Mouse (Mus musculus) forebrain, embryonic 13.5 days (tissue): ENCODE data around the gene Aktip. TPM values are rescaled to one million over a fixed set of nuclear protein-coding genes. Genes with fewer than 3 reads are reported as not detected.

Source experiments
- ATAC-seq: fragments of 200-750 bp; cut with Nextera tagmentation; 2 replicates; pipeline ENCODE4 v1.8.0; 2017
- H3K27ac ChIP-seq: fragments of 300-500 bp; sonication (generic); 2 replicates; pipeline ENCODE4 v1.5.1; 2015; ENCODE audit warnings: inconsistent platforms, mild to moderate bottlenecking, moderate library complexity
- H3K27me3 ChIP-seq: fragments of 300-500 bp; sonication (generic); 2 replicates; pipeline ENCODE4 v1.6.1; 2015; ENCODE audit warnings: mild to moderate bottlenecking, inconsistent platforms
- H3K36me3 ChIP-seq: fragments of 300-500 bp; sonication (generic); 2 replicates; pipeline ENCODE4 v1.6.1; 2015; ENCODE audit warnings: mild to moderate bottlenecking, inconsistent platforms; ENCODE audit not compliant: poor library complexity, severe bottlenecking
- H3K4me1 ChIP-seq: fragments of 300-500 bp; sonication (generic); 2 replicates; pipeline ENCODE4 v1.6.1; 2015; ENCODE audit warnings: inconsistent platforms
- H3K4me2 ChIP-seq: fragments of 300-500 bp; sonication (generic); 2 replicates; pipeline ENCODE4 v1.6.1; 2015; ENCODE audit warnings: inconsistent platforms, mild to moderate bottlenecking, moderate library complexity
- H3K4me3 ChIP-seq: fragments of 300-500 bp; sonication (generic); 2 replicates; pipeline ENCODE4 v1.5.1; 2015; ENCODE audit warnings: mild to moderate bottlenecking, inconsistent platforms
- H3K9ac ChIP-seq: fragments of 300-500 bp; sonication (generic); 2 replicates; pipeline ENCODE4 v1.6.1; 2015; ENCODE audit warnings: mild to moderate bottlenecking, inconsistent platforms
- H3K9me3 ChIP-seq: fragments of 300-500 bp; sonication (generic); replicated peaks from 2 replicates; pipeline ENCODE4 v1.6.1; 2016; ENCODE audit warnings: inconsistent platforms
- WGBS: fragments of 180-500 bp; shearing (Covaris S2); methylation state at CpG from one replicate; pipeline ENCODE4 v1.1.7; 2015; 5-methylcytosine and 5-hydroxymethylcytosine counted together
- polyA plus RNA-seq: library from polyadenylated mRNA; unstranded; fragments of >200 nt; fragmentation: Nextera tagmentation; extraction: Ambion mirVana; gene quantifications from 2 replicates; pipeline ENCODE4 v1.2.1, GENCODE M21; 2015

The Aktip gene
- polyA plus RNA-seq, 1 experiment from 2014 or later, result 119 TPM

DNA sequence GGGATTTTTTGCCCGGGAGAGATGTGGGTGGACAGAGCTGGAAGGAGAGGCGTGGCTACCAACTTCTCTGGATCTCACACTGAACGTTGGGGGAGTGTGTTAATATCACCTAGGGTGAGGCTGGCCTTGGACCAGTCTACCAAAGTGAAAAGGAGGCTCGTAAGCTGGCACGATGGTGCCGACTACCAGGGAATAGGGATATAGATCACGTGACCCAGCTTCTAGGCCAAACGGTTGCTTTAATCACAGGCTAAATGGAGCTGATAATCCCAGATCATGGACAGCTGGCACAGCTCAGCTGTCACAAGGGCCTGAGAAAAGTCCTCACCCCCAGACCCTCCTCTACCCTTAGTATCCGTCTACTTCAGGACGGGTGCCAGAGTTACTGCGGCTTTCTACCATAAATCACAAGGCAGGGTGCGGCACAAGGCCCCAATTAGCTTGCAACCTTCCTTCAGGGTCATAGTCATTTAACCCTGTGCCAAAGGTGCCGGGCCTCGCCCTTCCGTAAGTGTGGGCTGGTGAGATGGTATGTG lies 51.1 kb downstream of the Aktip start:
- no peaks in the 10 kb centered on the region for H3K4me1 ChIP-seq
- H3K27ac ChIP-seq, result no peak overlapping the region
- H3K9ac ChIP-seq, result no peak overlapping the region
- H3K4me2 ChIP-seq, result no peak overlapping the region
- ATAC-seq, result no peak
- 83% methylated on average over 15 of the region's 15 CpGs for WGBS
- H3K9me3 ChIP-seq, result no peaks in the 10 kb centered on the region; the same call in 1 of the 2 replicates
- H3K4me3 ChIP-seq, result no peak overlapping the region
- no peaks in the 10 kb centered on the region for H3K36me3 ChIP-seq
- H3K27me3 ChIP-seq, result no peaks in the 10 kb centered on the region

DNA sequence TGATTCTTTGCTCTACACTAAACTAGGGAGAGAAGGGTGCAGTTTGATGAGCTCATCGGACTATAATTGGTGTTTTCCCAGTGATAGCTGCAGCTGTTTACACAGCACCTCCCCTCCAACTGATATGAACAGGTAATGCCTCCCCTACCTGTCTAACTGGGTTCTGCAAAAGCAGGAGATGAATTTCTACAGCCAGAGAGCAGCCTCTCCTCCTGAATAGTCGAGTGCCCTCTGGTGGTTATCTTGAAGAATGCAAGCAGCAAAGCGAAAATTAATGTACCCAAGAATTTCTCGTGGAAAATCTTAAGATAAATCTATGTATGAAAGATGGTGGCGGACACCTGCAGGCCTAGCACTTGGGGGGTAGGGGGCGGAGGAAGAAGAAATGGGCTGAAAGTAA lies 52.1 kb downstream of the Aktip start:
- ATAC-seq, result no peak
- Histone ChIP-seq H3K4me2 (no peak overlapping the region), H3K4me3 (no peak overlapping the region), H3K4me1 (no peaks in the 10 kb centered on the region), H3K9ac (no peak overlapping the region), H3K36me3 (no peaks in the 10 kb centered on the region), H3K9me3 (no peaks in the 10 kb centered on the region; the same call in 1 of the 2 replicates), H3K27me3 (no peaks in the 10 kb centered on the region), H3K27ac (no peak overlapping the region)
- WGBS, result 10% methylated on average over 6 of the region's 6 CpGs

DNA sequence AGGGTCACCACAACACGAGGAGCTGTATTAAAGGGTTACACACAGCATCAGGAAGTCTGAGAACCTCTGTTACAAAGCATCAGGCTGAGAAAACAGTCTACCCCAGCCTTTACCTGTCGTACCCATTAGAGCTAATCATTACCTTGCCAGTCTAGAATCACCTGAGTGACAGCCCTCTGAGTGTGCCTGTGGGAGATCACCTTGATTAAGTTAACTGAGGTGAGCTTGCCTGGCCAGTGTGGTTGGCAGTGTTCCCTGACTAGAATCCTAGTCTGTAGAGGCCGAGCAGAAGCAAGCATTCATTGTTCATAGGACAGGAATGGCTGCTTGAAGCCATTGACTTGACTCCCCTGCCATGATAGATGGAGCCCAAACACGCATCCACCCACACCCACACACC lies 58.9 kb downstream of the Aktip start:
- no peak overlapping the region for H3K9ac ChIP-seq
- no peak overlapping the region for H3K4me2 ChIP-seq
- peaks cover 4% of the 10 kb centered on the region; the same call in 1 of the 2 replicates for H3K9me3 ChIP-seq
- H3K27me3 ChIP-seq, result no peaks in the 10 kb centered on the region
- H3K36me3 ChIP-seq, result no peaks in the 10 kb centered on the region
- 85% methylated on average over 4 of the region's 4 CpGs for WGBS
- H3K27ac ChIP-seq, result no peak overlapping the region
- no peak for ATAC-seq
- H3K4me1 ChIP-seq, result no peaks in the 10 kb centered on the region
- no peak overlapping the region for H3K4me3 ChIP-seq

DNA sequence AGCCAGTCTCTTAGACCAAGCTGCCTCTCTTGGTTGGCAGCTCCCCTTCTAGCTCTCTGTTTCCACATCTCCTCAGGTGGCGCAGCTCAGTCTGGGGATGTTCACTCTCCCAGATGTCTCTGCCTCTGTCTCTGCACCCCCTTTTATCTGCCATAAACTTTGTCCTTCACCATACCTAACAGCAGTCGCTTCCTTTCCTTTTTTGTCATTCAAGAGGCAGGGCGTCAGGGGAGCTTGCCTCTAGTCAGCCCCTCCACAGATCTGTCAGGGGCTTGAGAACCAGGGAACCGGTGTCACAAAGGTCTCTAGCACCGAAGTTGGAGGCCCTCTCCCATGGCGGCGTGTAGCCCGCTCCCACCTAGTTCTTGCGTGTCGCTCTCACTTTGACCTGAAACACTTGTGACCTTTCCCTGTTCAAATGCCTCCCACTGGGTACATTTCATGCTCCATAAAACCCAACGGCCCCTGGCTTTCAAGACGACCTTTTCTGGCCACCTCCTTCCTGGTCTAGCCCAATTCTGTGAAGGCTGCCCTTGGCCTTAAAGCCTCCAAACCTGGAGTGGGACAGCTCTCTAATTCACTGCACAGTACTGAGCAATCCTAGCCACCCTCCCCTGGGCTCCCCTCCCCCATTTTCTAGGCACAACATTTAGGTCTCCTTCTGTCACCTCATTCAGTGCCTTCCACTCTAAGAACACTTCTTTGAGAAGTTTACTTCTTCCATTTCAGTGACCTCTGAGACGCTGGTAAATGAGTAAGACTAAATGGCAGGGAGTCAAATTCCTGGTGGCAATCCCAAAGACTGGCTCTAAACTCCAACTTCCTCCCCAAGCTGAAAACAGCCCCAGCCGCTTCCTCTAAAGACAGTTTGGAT lies 64.2 kb downstream of the Aktip start:
- H3K27me3 ChIP-seq, result no peaks in the 10 kb centered on the region
- WGBS, result 61% methylated on average over 14 of the region's 14 CpGs
- peaks cover 7% of the 10 kb centered on the region; the same call in 1 of the 2 replicates for H3K36me3 ChIP-seq
- no peak overlapping the region for H3K4me3 ChIP-seq
- no peak overlapping the region for H3K4me2 ChIP-seq
- H3K4me1 ChIP-seq, result peaks cover 17% of the 10 kb centered on the region
- no peak for ATAC-seq
- no peak overlapping the region for H3K9ac ChIP-seq
- H3K27ac ChIP-seq, result no peak overlapping the region
- no peaks in the 10 kb centered on the region for H3K9me3 ChIP-seq

DNA sequence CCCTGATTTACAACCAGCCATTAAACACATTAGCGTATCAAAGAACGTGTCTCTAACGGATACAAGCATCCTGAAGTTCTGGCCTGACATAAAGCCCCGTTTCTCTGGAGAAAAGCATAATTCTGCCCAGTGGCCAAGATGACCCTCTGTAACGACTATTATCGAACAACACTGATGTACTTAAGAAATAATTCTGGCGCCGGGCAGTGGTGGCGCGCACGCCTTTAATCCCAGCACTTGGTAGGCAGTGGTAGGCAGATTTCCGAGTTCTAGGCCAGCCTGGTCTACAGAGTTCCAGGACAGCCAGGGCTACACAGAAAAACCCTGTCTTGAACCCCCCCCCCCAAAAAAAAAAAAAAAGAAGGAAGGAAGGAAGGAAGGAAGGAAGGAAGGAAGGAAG lies 65.1 kb downstream of the Aktip start:
- H3K36me3 ChIP-seq, result peaks cover 7% of the 10 kb centered on the region
- H3K4me3 ChIP-seq, result peak overlapping the region; percentile 92
- H3K9me3 ChIP-seq, result no peaks in the 10 kb centered on the region
- ATAC-seq, result no peak
- peak overlapping the region; percentile 53 for H3K4me2 ChIP-seq
- H3K27ac ChIP-seq, result peak overlapping the region; percentile 82
- 50% methylated on average over 12 of the region's 12 CpGs for WGBS
- H3K4me1 ChIP-seq, result peaks cover 17% of the 10 kb centered on the region
- H3K9ac ChIP-seq, result peak overlapping the region; percentile 40; the same call in 1 of the 2 replicates
- no peaks in the 10 kb centered on the region for H3K27me3 ChIP-seq

DNA sequence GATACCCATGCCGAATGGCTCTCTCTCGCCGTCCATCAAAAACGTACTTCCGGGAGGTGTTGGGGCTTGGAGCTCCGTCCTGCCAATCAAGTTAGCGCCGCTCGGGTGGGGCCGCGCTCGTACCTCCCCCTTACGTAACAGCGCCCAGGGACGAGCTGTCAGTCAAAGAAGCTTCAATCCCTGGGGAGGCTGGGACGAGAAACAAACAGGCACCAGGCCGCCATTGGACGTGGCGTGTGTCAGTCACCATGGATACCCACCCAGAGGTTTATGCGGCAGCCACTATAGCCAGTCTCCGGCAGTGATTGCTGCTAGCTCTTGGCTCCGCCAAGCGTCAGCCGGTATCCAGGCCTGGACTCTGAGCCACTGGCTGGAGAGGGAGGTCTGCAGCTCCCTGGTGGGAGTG lies 65.7 kb downstream of the Aktip start:
- H3K9ac ChIP-seq, result peak overlapping the region; percentile 90
- peaks cover 17% of the 10 kb centered on the region for H3K4me1 ChIP-seq
- ATAC-seq, result peak; percentile 99

DNA sequence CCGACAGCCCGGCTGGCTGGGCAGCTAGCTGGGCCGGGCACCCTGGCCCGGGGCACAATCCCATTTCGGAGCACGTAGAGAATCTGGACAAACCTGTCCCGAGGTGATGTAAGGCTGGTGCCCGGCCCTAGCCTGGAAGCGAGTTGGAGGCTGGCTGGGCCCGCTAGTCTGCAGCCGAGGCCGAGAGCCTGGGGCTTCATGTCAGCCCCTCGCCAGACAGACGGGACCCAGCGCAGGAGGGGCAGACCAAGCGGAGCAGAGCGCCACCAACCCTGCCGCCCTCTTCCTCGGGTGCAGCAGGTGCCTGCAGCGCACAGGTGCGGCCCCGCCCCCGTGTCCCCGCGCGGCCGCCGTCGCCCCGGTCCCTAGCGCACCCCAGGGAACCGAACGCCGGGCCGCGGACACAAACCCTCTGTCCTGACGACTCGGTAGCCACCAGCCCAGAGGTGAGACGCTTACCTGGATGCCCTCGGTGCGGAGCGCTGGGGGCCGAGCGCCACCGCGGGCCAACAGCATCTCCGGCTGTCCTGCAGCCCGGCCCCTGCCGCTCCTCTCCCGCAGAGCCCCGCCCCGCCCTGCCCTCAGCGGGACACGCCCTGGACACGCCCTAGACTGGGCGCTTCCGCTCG lies 66.2 kb downstream of the Aktip start:
- H3K27ac ChIP-seq, result peak overlapping the region; percentile 35; the same call in 1 of the 2 replicates
- under 1% methylated on average over 55 of the region's 58 CpGs for WGBS
- peaks cover 17% of the 10 kb centered on the region for H3K4me1 ChIP-seq
- H3K36me3 ChIP-seq, result peaks cover 18% of the 10 kb centered on the region
- no peaks in the 10 kb centered on the region for H3K27me3 ChIP-seq
- peak overlapping the region; percentile 92 for H3K4me3 ChIP-seq
- ATAC-seq, result no peak; the same call in 1 of the 2 replicates
- H3K4me2 ChIP-seq, result peak overlapping the region; percentile 78
- H3K9ac ChIP-seq, result peak overlapping the region; percentile 90
- no peaks in the 10 kb centered on the region for H3K9me3 ChIP-seq

More for the DNA sequence above, 65.7 kb downstream of the Aktip start:
- WGBS, result under 1% methylated on average over 24 of the region's 24 CpGs
- Histone ChIP-seq H3K9me3 (no peaks in the 10 kb centered on the region), H3K4me2 (peak overlapping the region; percentile 53), H3K27ac (peak overlapping the region; percentile 82), H3K4me3 (peak overlapping the region; percentile 92), H3K27me3 (no peaks in the 10 kb centered on the region), H3K36me3 (peaks cover 13% of the 10 kb centered on the region)

DNA sequence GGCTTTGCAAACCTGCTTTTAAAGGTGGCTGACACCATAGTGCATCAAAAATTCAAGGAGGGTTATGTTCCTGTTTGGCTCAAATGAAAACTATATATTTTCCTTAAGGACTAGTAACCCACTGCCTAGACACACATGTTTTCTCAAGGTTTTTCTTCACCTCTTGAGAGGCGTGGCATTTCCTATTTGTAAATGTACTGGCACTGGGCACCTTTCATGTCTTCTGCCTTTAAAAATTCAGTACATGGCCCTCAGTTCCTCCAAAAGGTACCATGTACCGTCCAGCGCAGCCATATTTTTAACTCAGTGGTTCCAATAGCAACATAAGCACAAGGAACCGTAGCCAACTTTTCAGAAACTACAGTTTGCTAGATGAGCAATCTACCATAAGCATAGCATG lies 67.0 kb downstream of the Aktip start:
- no peak for ATAC-seq
- Histone ChIP-seq H3K9ac (peak overlapping the region; percentile 90), H3K9me3 (no peaks in the 10 kb centered on the region), H3K4me2 (peak overlapping the region; percentile 78), H3K27me3 (no peaks in the 10 kb centered on the region), H3K4me1 (peaks cover 17% of the 10 kb centered on the region), H3K27ac (no peak overlapping the region), H3K4me3 (peak overlapping the region; percentile 92), H3K36me3 (peaks cover 27% of the 10 kb centered on the region)
- WGBS, result 77% methylated on average over 4 of the region's 4 CpGs

DNA sequence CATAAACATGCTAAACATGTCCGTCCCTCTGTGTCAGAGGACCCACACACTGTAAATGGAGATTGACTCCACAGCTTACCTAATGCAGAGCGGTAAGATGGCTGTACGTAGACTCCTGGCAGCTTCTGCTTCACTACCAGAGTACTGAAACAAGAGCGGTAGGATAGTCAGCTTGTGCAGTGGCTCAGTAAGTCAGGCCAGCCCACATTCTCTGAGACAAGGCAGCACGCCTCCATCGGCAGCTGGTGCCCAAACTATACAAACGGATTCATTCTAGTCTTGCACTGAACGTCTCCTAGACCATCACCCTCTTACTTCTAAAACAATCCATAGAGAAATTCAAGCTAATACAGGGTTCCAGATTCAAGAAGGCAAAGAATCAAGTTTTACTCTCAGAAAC lies 73.0 kb downstream of the Aktip start:
- peaks cover 78% of the 10 kb centered on the region for H3K36me3 ChIP-seq
- 95% methylated on average over 8 of the region's 8 CpGs for WGBS
- ATAC-seq, result no peak

DNA sequence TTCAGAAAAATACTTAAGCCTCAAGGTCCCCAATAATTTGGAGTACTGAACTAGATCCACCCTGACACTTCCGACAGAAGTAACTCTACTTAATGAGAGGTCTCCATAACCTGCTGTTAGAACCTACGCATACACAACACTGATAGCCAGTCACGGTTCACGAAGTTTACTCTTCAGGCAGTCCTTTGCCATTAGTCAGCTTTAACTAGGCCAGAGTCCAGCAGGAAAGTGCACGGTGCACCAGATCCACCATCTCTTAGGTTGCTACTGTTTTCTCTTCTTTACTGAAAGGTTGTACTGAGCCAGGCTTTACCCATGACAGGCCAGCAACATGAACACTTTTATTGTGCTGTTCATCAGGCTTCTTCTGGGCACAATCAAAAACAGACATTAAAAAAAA lies 75.5 kb downstream of the Aktip start:
- ATAC-seq, result no peak
- WGBS, result 96% methylated on average over 5 of the region's 5 CpGs

More for the DNA sequence above, 73.0 kb downstream of the Aktip start:
- no peaks in the 10 kb centered on the region for H3K4me1 ChIP-seq
- no peaks in the 10 kb centered on the region for H3K27me3 ChIP-seq
- H3K4me3 ChIP-seq, result no peak overlapping the region
- no peak overlapping the region for H3K4me2 ChIP-seq
- H3K27ac ChIP-seq, result no peak overlapping the region
- no peak overlapping the region for H3K9ac ChIP-seq
- H3K9me3 ChIP-seq, result no peaks in the 10 kb centered on the region

DNA sequence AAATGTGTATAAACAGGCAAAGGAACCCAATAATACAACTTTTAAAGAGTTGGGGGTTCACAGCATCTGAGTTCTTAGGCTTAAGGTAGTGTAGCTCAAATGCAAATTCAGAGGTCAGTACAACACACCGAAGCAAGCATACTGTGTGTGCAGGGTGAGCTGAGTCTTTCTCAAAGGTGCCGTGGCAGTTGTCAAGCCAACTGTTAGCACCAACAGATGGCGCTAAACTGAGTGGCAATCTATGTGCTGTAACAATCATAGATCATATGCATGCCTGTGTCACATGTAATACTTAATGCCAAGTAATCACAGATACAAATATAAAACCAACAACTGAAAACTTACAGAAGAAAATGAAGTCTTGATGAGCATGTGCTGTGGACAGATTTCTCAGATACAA lies 81.6 kb downstream of the Aktip start:
- Histone ChIP-seq H3K4me3 (no peak overlapping the region), H3K27ac (no peak overlapping the region), H3K4me2 (no peak overlapping the region), H3K4me1 (no peaks in the 10 kb centered on the region), H3K9me3 (no peaks in the 10 kb centered on the region), H3K9ac (no peak overlapping the region), H3K36me3 (peaks cover 94% of the 10 kb centered on the region), H3K27me3 (no peaks in the 10 kb centered on the region)
- no peak for ATAC-seq
- 74% methylated on average over 3 of the region's 3 CpGs for WGBS

More for the DNA sequence above, 75.5 kb downstream of the Aktip start:
- Histone ChIP-seq H3K9me3 (no peaks in the 10 kb centered on the region), H3K27me3 (no peaks in the 10 kb centered on the region), H3K36me3 (peaks cover 90% of the 10 kb centered on the region), H3K27ac (no peak overlapping the region), H3K4me3 (no peak overlapping the region), H3K9ac (no peak overlapping the region), H3K4me2 (no peak overlapping the region), H3K4me1 (no peaks in the 10 kb centered on the region)

DNA sequence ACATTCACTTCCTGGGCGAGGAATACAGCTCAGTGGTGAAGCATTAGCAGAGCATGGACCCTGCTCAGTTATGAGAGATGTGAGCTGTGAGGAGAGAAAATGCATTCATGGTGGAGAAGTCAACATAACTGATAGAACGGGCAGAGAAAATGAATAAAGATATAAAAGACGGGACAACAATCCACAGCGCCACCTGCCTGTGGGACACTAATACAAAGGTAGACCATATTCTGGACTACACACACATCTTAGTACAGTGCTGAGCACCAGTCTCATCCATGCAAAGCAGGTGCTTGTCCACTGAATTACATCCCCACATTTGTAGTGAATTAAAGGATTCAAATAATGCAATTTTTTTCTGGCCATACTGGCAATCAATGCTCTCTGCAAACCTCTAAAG lies 82.2 kb downstream of the Aktip start:
- WGBS, result 91% methylated on average over 4 of the region's 4 CpGs
- Histone ChIP-seq H3K27me3 (no peaks in the 10 kb centered on the region), H3K4me2 (no peak overlapping the region), H3K36me3 (peaks cover 93% of the 10 kb centered on the region), H3K9ac (no peak overlapping the region), H3K27ac (no peak overlapping the region), H3K9me3 (no peaks in the 10 kb centered on the region), H3K4me1 (no peaks in the 10 kb centered on the region), H3K4me3 (no peak overlapping the region)
- ATAC-seq, result no peak
